8 mouse cellular contexts compared by ENCODE assay signal in genomic region chr10:79852107-79852789, GRCm38 (mm10). TPM values are rescaled to one million over a fixed set of nuclear protein-coding genes. Genes with fewer than 3 reads are reported as not detected.
DNase-seq lines count a peak whose midpoint lies in the region; ATAC-seq and TF ChIP-seq lines count a peak whose summit lies in the region.

No protein-coding gene starts in this region.

- no peak for TF ChIP-seq CTCF in embryonic fibroblast, embryonic 13.5 days (IDR thresholded peaks at IDR 0.05; ENCODE audit: borderline replicate concordance, insufficient read depth, low read length)
- no peak for TF ChIP-seq CTCF in olfactory bulb, adult 2 months (IDR thresholded peaks at IDR 0.05; ENCODE audit: insufficient read depth, low read depth, low read length)

- no peak for ATAC-seq in hindbrain, embryonic 14.5 days (ENCODE audit: low FRiP score)
- ATAC-seq in liver, embryonic 13.5 days (ENCODE audit: low read depth), result no peak

- no peak overlapping the region for H3K4me3 ChIP-seq in embryonic fibroblast, embryonic 13.5 days (ENCODE audit: insufficient read depth, low read length)
- H3K4me3 ChIP-seq in hindbrain, embryonic 14.5 days (replicated peaks; ENCODE audit: low read length), result peak overlapping the region; percentile 95
- H3K4me3 ChIP-seq in liver, embryonic 13.5 days (replicated peaks), result peak overlapping the region; percentile 65
- no peak overlapping the region for H3K4me3 ChIP-seq in olfactory bulb, adult 2 months (ENCODE audit: insufficient read depth, low read depth, low read length)

- peaks cover 13% of the 10 kb centered on the region; the same call in 1 of the 2 replicates for H3K4me1 ChIP-seq in embryonic fibroblast, embryonic 13.5 days (ENCODE audit: control insufficient read depth, insufficient read depth, low read length)
- H3K4me1 ChIP-seq in hindbrain, embryonic 14.5 days (replicated peaks; ENCODE audit: control insufficient read depth, insufficient read depth, low read length), result peaks cover 42% of the 10 kb centered on the region
- peaks cover 61% of the 10 kb centered on the region for H3K4me1 ChIP-seq in liver, embryonic 13.5 days (replicated peaks)
- H3K4me1 ChIP-seq in olfactory bulb, adult 2 months (ENCODE audit: control insufficient read depth, insufficient read depth, low read length), result peaks cover 37% of the 10 kb centered on the region

- intact Hi-C loops in gastrocnemius, postnatal 14 days (cut with DNase I; ENCODE audit: low total_unique reads), result no loop called here

- H3K27ac ChIP-seq in embryonic fibroblast, embryonic 13.5 days (ENCODE audit: insufficient read depth, low read length), result peak overlapping the region; percentile 96
- peak overlapping the region; percentile 98 for H3K27ac ChIP-seq in hindbrain, embryonic 14.5 days
- peak overlapping the region; percentile 97 for H3K27ac ChIP-seq in liver, embryonic 13.5 days
- H3K27ac ChIP-seq in olfactory bulb, adult 2 months (ENCODE audit: insufficient read depth, low read depth, low read length), result peak overlapping the region; percentile 87

- 65% methylated on average over 9 of the region's 9 CpGs for WGBS in hindbrain, embryonic 14.5 days
- WGBS in liver, embryonic 13.5 days (ENCODE audit: insufficient replicate concordance), result 50% methylated on average over 9 of the region's 9 CpGs
- WGBS in olfactory bulb, adult 2 months, result 34% methylated on average over 9 of the region's 9 CpGs

- TF ChIP-seq POLR2A in embryonic fibroblast, embryonic 13.5 days (IDR thresholded peaks at IDR 0.05; ENCODE audit: low read depth, low read length), result peak; percentile 51
- TF ChIP-seq POLR2A in olfactory bulb, adult 2 months (IDR thresholded peaks at IDR 0.05; ENCODE audit: insufficient read depth, low read depth, low read length), result no peak

- peaks cover 11% of the 10 kb centered on the region; the same call in 1 of the 2 replicates for H3K36me3 ChIP-seq in hindbrain, embryonic 14.5 days (replicated peaks; ENCODE audit: control insufficient read depth, insufficient read depth)
- H3K36me3 ChIP-seq in liver, embryonic 13.5 days, result peaks cover 15% of the 10 kb centered on the region

- peak overlapping the region; percentile 74 for H3K4me2 ChIP-seq in hindbrain, embryonic 14.5 days (replicated peaks)
- H3K4me2 ChIP-seq in liver, embryonic 13.5 days, result peak overlapping the region; percentile 97

- H3K27me3 ChIP-seq in hindbrain, embryonic 14.5 days (ENCODE audit: control insufficient read depth, insufficient read depth, low read length), result no peaks in the 10 kb centered on the region
- H3K27me3 ChIP-seq in liver, embryonic 13.5 days, result no peaks in the 10 kb centered on the region

- DNase-seq in gastrocnemius, postnatal 14 days, result peak; percentile 46
- no peak for DNase-seq in gastrocnemius, postnatal 4 days (ENCODE audit: low spot score in 2 of 2)
- DNase-seq in hindbrain, embryonic 14.5 days (ENCODE audit: low spot score), result no peak
- no peak for DNase-seq in liver, embryonic 13.5 days
- no peak for DNase-seq in layer of hippocampus, adult 18-20 months (ENCODE audit: low spot score in 2 of 2)
- DNase-seq in spleen, postnatal 4 days (ENCODE audit: low spot score in 2 of 2), result no peak

- H3K9me3 ChIP-seq in hindbrain, embryonic 14.5 days (ENCODE audit: control insufficient read depth, low read length), result no peaks in the 10 kb centered on the region
- no peaks in the 10 kb centered on the region for H3K9me3 ChIP-seq in liver, embryonic 13.5 days (replicated peaks)

- H3K9ac ChIP-seq in hindbrain, embryonic 14.5 days, result peak overlapping the region; percentile 75
- H3K9ac ChIP-seq in liver, embryonic 13.5 days, result peak overlapping the region; percentile 82

RNA-seq across cellular contexts. Expression of gene Ptbp1, which starts 2.0 kb away (rescaled TPM):
- 10 to 100 TPM; 40.3 to 48.1 TPM for total RNA-seq in gastrocnemius, postnatal 14 days (2021)
- total RNA-seq in gastrocnemius, postnatal 4 days (2021), result 100 to 1,000 TPM; 167 to 170 TPM
- polyA plus RNA-seq in embryonic fibroblast, embryonic 13.5 days (2011; ENCODE audit: insufficient read length, low read depth, missing spikeins), result 351 and 422 TPM in 2 replicates
- 59.5 and 62.6 TPM in 2 replicates for polyA plus RNA-seq in hindbrain, embryonic 14.5 days (2014; fragmentation: Nextera tagmentation; extraction: Ambion mirVana)
- polyA plus RNA-seq in liver, embryonic 13.5 days (2015; fragmentation: Nextera tagmentation; extraction: Ambion mirVana), result 136 and 175 TPM in 2 replicates
- 555 TPM in 1 of 2 replicates, not detected in the other for polyA plus RNA-seq in olfactory bulb, adult 2 months (2012; ENCODE audit: insufficient read depth, insufficient read length, low replicate concordance, missing spikeins)
- 10 to 100 TPM; 48.8 to 58.4 TPM for total RNA-seq in layer of hippocampus, adult 18-20 months (2021)

RNA-seq across cellular contexts. Expression of gene Prtn3, which starts 22.0 kb away (rescaled TPM):
- total RNA-seq in gastrocnemius, postnatal 14 days (2021), result not detected
- under 1 TPM in 1 of 2 experiments, not detected in 1; 0.47 TPM for total RNA-seq in gastrocnemius, postnatal 4 days (2021)
- not detected in 2 replicates for polyA plus RNA-seq in embryonic fibroblast, embryonic 13.5 days (2011; ENCODE audit: insufficient read length, low read depth, missing spikeins)
- 10.1 and 12.8 TPM in 2 replicates for polyA plus RNA-seq in hindbrain, embryonic 14.5 days (2014; fragmentation: Nextera tagmentation; extraction: Ambion mirVana)
- polyA plus RNA-seq in liver, embryonic 13.5 days (2015; fragmentation: Nextera tagmentation; extraction: Ambion mirVana), result 54.8 and 64.6 TPM in 2 replicates
- polyA plus RNA-seq in olfactory bulb, adult 2 months (2012; ENCODE audit: insufficient read depth, insufficient read length, low replicate concordance, missing spikeins), result not detected in 2 replicates
- 1 to 10 TPM in 1 of 2 experiments, under 1 TPM in 1; 0.94 to 2.0 TPM for total RNA-seq in layer of hippocampus, adult 18-20 months (2021)

RNA-seq across cellular contexts. Expression of gene Plppr3, which starts 22.2 kb away (rescaled TPM):
- total RNA-seq in gastrocnemius, postnatal 14 days (2021), result under 1 TPM; 0.09 to 0.29 TPM
- total RNA-seq in gastrocnemius, postnatal 4 days (2021), result 1 to 10 TPM; 1.2 to 1.3 TPM
- 3.1 and 4.9 TPM in 2 replicates for polyA plus RNA-seq in embryonic fibroblast, embryonic 13.5 days (2011; ENCODE audit: insufficient read length, low read depth, missing spikeins)
- 288 and 294 TPM in 2 replicates for polyA plus RNA-seq in hindbrain, embryonic 14.5 days (2014; fragmentation: Nextera tagmentation; extraction: Ambion mirVana)
- polyA plus RNA-seq in liver, embryonic 13.5 days (2015; fragmentation: Nextera tagmentation; extraction: Ambion mirVana), result 5.7 and 5.8 TPM in 2 replicates
- not detected in 2 replicates for polyA plus RNA-seq in olfactory bulb, adult 2 months (2012; ENCODE audit: insufficient read depth, insufficient read length, low replicate concordance, missing spikeins)
- total RNA-seq in layer of hippocampus, adult 18-20 months (2021), result 10 to 100 TPM; 30.6 to 34.4 TPM

RNA-seq across cellular contexts. Expression of gene Misp, which starts 31.5 kb away (rescaled TPM):
- total RNA-seq in gastrocnemius, postnatal 14 days (2021), result under 1 TPM in 1 of 2 experiments, not detected in 1; 0.35 TPM
- total RNA-seq in gastrocnemius, postnatal 4 days (2021), result under 1 TPM in 1 of 2 experiments, not detected in 1; 0.42 TPM
- not detected in 2 replicates for polyA plus RNA-seq in embryonic fibroblast, embryonic 13.5 days (2011; ENCODE audit: insufficient read length, low read depth, missing spikeins)
- polyA plus RNA-seq in hindbrain, embryonic 14.5 days (2014; fragmentation: Nextera tagmentation; extraction: Ambion mirVana), result 0.08 and 0.74 TPM in 2 replicates
- polyA plus RNA-seq in liver, embryonic 13.5 days (2015; fragmentation: Nextera tagmentation; extraction: Ambion mirVana), result 0.25 and 0.75 TPM in 2 replicates
- polyA plus RNA-seq in olfactory bulb, adult 2 months (2012; ENCODE audit: insufficient read depth, insufficient read length, low replicate concordance, missing spikeins), result not detected in 2 replicates
- total RNA-seq in layer of hippocampus, adult 18-20 months (2021), result 1 to 10 TPM in 1 of 2 experiments, under 1 TPM in 1; 0.54 to 1.3 TPM

RNA-seq across cellular contexts. Expression of gene Elane, which starts 33.8 kb away (rescaled TPM):
- total RNA-seq in gastrocnemius, postnatal 14 days (2021), result not detected
- under 1 TPM in 1 of 2 experiments, not detected in 1; 0.29 TPM for total RNA-seq in gastrocnemius, postnatal 4 days (2021)
- not detected in 2 replicates for polyA plus RNA-seq in embryonic fibroblast, embryonic 13.5 days (2011; ENCODE audit: insufficient read length, low read depth, missing spikeins)
- polyA plus RNA-seq in hindbrain, embryonic 14.5 days (2014; fragmentation: Nextera tagmentation; extraction: Ambion mirVana), result 0.47 TPM in 1 of 2 replicates, not detected in the other
- 47.1 and 59.3 TPM in 2 replicates for polyA plus RNA-seq in liver, embryonic 13.5 days (2015; fragmentation: Nextera tagmentation; extraction: Ambion mirVana)
- not detected in 2 replicates for polyA plus RNA-seq in olfactory bulb, adult 2 months (2012; ENCODE audit: insufficient read depth, insufficient read length, low replicate concordance, missing spikeins)
- total RNA-seq in layer of hippocampus, adult 18-20 months (2021), result not detected

Comparison
In these comparisons a context has a peak if more than half of its experiments do, and no peak if none do; other contexts are left out.
1. H3K4me3 ChIP-seq: peak in hindbrain, embryonic 14.5 days (single experiment) and liver, embryonic 13.5 days (single experiment); none in embryonic fibroblast, embryonic 13.5 days (single experiment) and olfactory bulb, adult 2 months (single experiment).
2. Peak in every context shown above with its lines, with median percentiles within 50 percentile points of each other: H3K27ac ChIP-seq.